Mouse (Mus musculus) retina, adult 2 months (tissue): ENCODE results near the gene Gm11549.

Experiments used
- DNase-seq: peaks from one replicate; pipeline ENCODE4 v3.0.0-alpha.2; 2012; ENCODE audit warnings: low read depth, low spot score

Gene Gm11549

GRCm38 (mm10) chr3:36516196-36516595 is 5.4 kb downstream of the Gm11549 start:
- no peak for DNase-seq

DNA sequence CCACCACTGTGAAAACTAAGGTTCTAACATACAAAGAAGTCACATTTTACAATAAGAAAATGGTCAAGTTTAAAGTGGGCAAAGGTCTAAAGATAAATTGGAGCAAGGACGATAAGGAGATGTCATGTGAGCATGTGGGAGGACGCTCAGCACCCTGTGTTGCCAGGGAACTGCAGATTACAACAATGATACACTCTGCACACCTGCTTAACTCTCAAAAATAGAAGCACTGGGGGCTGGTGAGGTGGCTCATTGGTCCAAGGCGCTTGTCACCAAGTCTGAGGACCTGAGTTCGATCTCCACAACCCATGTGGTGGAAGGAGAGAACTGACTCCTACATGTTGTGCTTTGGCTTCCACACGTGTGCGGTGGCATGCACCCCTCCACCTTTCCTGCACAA is 10.1 kb downstream of the Gm11549 start:
- DNase-seq: no peak

DNA sequence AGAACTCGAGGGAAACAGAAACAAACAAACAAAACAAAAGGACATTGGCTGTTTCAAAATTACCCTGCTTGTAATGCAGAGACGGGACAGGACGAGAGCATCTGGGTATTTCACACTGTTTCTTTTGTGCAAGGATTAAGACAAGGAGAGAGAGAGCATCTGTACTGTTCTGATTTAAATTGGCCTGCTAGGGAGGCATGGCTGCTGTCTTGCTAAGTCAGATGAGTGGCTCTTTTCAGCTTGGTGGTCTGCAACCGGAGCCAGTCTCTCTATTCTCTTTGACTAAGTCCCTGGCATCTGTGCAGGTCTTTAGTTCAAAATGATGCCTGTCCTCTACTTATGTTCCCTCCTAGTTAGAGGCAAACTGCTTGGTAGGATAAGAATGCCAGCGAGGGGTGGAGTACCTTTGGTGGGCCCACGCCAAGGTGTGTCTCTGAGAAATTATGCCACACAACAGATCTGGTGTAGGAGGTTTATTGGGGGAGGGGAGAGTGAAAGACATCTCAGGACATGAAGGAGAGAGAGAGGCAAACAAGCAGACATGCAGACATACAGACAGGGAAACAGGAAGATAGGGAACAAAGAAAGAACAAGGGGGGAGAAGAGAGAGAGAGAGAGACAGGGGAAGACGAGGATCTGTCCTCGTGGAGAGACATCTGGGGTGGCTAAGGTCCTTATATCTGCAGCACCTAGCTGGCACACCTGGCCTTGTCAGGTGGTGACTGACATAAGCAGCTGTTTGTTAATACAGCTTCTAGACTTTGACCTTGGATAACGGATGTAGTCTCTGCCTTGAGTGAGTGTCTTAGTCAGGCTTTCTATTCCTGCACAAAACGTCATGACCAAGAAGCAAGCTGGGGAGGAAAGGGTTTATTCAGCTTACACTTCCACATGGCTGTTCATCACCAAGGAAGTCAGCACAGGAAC is 15.5 kb downstream of the Gm11549 start:
- DNase-seq: no peak

GRCm38 (mm10) chr3:36505306-36505705 is 16.3 kb downstream of the Gm11549 start:
- DNase-seq: no peak

DNA sequence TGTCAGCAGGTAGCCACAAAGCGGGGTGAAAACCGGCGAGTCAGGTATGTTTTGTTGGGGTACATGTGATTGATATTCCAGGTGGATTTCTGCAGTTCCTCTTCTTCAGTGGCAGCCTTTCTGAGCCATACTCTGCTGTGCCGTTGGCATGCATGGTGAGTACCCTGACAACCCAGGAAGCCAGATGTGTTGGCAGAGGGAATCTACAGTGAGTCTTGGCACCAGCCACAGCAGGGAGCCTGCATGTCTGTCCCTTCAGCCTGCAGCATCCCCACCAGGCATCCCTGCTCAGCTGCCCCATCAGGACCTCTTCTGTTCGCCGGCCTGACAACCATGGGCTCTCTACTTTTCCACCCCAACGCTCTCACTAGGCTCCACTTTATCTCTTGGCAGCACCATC is 20.1 kb downstream of the Gm11549 start:
- DNase-seq: no peak

DNA sequence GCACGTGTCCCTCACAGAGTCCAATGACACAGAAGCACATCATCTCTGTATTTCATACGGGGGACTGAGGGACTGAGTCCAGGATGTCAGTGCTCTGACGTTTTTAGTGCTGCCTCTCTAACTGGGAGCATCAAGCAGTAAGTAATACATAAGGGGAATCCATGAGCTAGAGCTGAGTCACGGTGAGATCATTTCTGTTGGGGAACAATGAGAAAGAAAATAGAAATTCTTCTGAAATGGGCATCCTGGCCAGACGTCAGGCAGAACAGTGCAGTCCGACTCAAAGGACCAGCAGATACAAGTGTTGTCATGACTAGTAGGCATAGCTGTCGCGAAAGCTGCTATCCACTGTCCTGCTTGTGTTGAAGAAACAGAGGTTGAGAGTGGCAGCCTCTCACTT is 20.6 kb downstream of the Gm11549 start:
- no peak for DNase-seq

GRCm38 (mm10) chr3:36499418-36499817 is 22.2 kb downstream of the Gm11549 start:
- DNase-seq: no peak

DNA sequence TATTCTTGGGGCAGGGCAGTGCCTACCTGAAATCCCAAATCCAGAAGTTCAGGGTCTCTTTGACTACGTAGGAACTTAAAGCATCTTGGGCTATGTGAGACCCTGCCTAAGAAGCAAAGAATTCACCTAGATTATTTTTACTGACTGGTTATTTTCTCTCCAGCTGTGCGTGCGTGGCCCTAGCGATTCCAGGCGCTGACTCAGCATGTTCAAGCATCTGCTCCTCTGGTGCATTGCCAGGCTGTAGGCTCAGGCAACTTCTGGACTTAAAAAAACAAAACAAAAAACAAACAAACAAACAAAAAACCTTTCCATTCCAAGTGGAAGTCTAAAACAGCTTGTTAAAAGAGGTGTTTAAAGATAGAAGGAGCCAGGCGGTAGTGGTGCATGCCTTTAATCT is 23.4 kb downstream of the Gm11549 start:
- no peak for DNase-seq

DNA sequence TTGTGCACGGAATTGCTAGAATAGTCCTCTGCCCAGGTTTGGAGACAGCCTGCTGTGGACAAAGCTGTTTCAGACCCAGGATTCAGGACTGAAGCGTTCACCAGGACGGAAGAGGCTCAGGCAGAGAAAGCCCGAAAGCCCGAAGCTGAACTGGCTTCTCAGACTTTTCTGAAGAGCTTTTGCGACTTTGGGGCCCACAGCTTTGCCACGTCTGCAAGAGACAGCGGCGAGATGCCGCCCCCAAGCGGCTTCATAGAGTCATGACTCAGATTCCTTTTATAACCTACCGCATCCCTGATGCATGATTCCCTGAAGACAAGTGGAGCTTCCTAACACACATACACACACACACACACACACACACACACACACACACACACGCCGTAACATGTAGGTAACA is 24.9 kb downstream of the Gm11549 start:
- no peak for DNase-seq

GRCm38 (mm10) chr3:36496273-36496672 is 25.3 kb downstream of the Gm11549 start:
- no peak for DNase-seq

DNA sequence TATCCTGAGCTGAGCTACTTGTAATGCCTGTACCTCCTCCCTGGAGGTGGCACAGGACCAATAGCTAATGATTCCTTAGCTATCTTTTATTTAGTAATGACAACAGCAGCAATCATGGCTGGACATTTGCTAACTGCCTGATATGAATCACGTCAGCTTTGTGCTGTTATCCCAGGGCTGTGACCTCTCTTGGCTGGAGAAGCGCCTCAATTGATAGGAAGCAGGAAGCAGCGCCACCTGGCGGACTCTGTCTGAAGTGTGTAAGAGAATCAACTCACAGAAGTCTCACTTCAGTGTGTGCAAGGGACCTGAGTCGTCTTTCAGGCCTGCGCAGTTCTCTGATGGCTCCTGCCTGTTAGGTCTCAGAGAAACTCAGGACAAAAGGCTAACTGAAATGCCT is 26.2 kb downstream of the Gm11549 start:
- DNase-seq: peak; percentile 61

GRCm38 (mm10) chr3:36494613-36495012 is 27.0 kb downstream of the Gm11549 start:
- DNase-seq: no peak

GRCm38 (mm10) chr3:36493641-36494283 is 27.9 kb downstream of the Gm11549 start:
- no peak for DNase-seq

- no peak for DNase-seq
These were observed 28.8 kb downstream of the Gm11549 start for GRCm38 (mm10) chr3:36492716-36493391.

- DNase-seq: no peak
These were observed 30.1 kb downstream of the Gm11549 start for GRCm38 (mm10) chr3:36491535-36491934.

DNA sequence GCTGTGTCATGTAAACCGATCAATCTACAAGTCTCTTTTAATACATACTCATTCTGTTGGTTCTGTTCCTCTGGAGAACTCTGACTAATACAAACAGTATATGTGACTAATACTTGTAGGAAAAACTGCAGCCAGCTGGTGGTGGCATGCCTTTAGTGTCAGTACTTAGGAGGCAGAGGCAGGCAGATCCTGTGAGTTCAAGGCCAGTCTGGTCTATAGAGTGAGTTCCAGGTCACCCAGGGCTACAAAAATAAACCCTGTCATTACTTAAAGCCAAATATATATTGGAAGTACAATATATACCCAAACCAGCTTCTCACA is 32.1 kb downstream of the Gm11549 start:
- no peak for DNase-seq

- no peak for DNase-seq
These were observed 32.6 kb downstream of the Gm11549 start for GRCm38 (mm10) chr3:36488899-36489589.

- DNase-seq: no peak
These were observed 33.2 kb downstream of the Gm11549 start for GRCm38 (mm10) chr3:36488367-36488766.

DNA sequence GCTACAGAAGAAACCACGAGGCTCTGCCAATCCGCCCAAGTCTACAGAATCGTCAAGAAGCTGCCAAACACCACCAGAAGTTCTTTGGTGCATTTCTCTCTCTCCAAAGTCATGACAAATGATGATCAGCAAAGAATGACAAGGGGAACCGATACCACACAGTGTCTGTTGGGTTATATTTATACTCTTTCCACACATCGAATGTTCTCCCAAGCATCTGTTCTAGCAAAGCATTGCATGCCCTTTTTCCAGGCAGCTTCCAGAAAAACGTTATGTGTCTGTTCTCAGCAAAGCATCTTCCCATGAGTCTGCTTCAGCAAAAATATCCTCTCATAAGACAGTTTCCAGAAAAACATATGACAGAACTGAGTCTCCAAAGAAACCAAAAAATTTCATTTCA is 34.7 kb downstream of the Gm11549 start:
- no peak for DNase-seq

GRCm38 (mm10) chr3:36486176-36486575 is 35.4 kb downstream of the Gm11549 start:
- no peak for DNase-seq

- DNase-seq: no peak
These were observed 37.3 kb downstream of the Gm11549 start for GRCm38 (mm10) chr3:36484292-36484691.

GRCm38 (mm10) chr3:36482940-36483339 is 38.7 kb downstream of the Gm11549 start:
- DNase-seq: no peak
